Mouse (Mus musculus) C2C12 (cell line): ENCODE measurements around the gene Dner. TPM values are rescaled to one million over a fixed set of nuclear protein-coding genes. Genes with fewer than 3 reads are reported as not detected.

Experiments used
- H3K27me3 ChIP-seq: one replicate; pipeline ENCODE4 v1.6.1; 2011; ENCODE audit not compliant: control insufficient read depth, insufficient read depth, insufficient read length
- H3K36me3 ChIP-seq: one replicate; pipeline ENCODE4 v1.6.1; 2011; ENCODE audit not compliant: control insufficient read depth, insufficient read depth
- H3K4me3 ChIP-seq: one replicate; pipeline ENCODE4 v1.5.1; 2011; ENCODE audit warnings: mild to moderate bottlenecking, control low read depth; ENCODE audit not compliant: poor library complexity, insufficient read depth, severe bottlenecking
- H3K79me2 ChIP-seq: one replicate; pipeline ENCODE4 v1.6.1; 2011; ENCODE audit not compliant: control insufficient read depth, insufficient read depth
- H3K79me3 ChIP-seq: one replicate; pipeline ENCODE4 v1.6.1; 2011; ENCODE audit warnings: low read depth, control low read depth
- H3ac ChIP-seq: one replicate; pipeline ENCODE3; 2011; ENCODE audit warnings: low read depth; ENCODE audit not compliant: control insufficient read depth, insufficient read length
- CEBPB ChIP-seq: IDR thresholded peaks from one replicate; pipeline ENCODE4 v1.6.1; 2011; ENCODE audit warnings: low read depth, mild to moderate bottlenecking, control low read depth, moderate library complexity
- CTCF ChIP-seq: IDR thresholded peaks from one replicate; pipeline ENCODE4 v1.5.1; 2011; ENCODE audit not compliant: control insufficient read depth, insufficient read depth, insufficient read length
- FOSL1 ChIP-seq: IDR thresholded peaks from one replicate; pipeline ENCODE4 v1.8.0; 2011; ENCODE audit warnings: mild to moderate bottlenecking, low read length; ENCODE audit not compliant: poor library complexity, insufficient read depth, severe bottlenecking
- MAX ChIP-seq: IDR thresholded peaks from one replicate; pipeline ENCODE4 v1.6.1; 2011; ENCODE audit warnings: mild to moderate bottlenecking, control low read depth
- MYOD1 ChIP-seq: IDR thresholded peaks from one replicate; pipeline ENCODE4 v1.6.1; 2011; ENCODE audit warnings: low read depth; ENCODE audit not compliant: control insufficient read depth, insufficient read length
- MYOG ChIP-seq: IDR thresholded peaks from one replicate; pipeline ENCODE4 v1.6.1; 2011; ENCODE audit not compliant: control insufficient read depth, insufficient read length; ENCODE audit errors: extremely low read depth
- USF1 ChIP-seq: IDR thresholded peaks from one replicate; pipeline ENCODE4 v1.6.1; 2011; ENCODE audit warnings: low read depth, mild to moderate bottlenecking, control low read depth, moderate library complexity
- polyA plus RNA-seq: library from polyadenylated mRNA; unstranded; fragments of >200 nt; fragmentation: generic; extraction: Trizol; gene quantifications from one replicate; pipeline ENCODE4 v1.2.1, GENCODE M21; 2012; ENCODE audit warnings: missing spikeins

The Dner gene
- polyA plus RNA-seq, 1 experiment, result 0.04 TPM

DNA sequence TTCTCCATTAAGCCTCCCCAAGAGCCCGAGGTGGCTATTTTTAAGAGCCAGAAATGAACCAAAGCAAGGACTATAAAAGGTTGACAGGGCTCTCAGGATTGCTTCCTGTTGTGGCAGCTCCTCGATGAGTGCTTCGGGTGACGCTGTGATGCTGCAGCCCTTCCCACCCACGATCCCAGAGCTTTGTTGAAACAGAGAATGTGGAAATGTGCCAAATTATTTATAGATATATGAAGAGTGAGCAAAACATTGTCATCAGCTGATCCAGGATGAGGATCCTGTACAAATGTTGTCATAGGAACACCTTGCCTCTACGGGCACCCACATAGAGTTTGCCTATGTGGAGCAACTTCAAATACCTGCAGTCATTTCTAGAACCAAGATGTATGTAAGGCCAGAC is 67.8 kb downstream of the Dner start:
- Histone ChIP-seq H3K79me2 (no peaks in the 10 kb centered on the region), H3ac (no peak overlapping the region), H3K4me3 (no peak overlapping the region), H3K36me3 (no peaks in the 10 kb centered on the region), H3K27me3 (no peaks in the 10 kb centered on the region), H3K79me3 (no peaks in the 10 kb centered on the region)
- no peak for TF ChIP-seq FOSL1
- no peak for TF ChIP-seq MYOD1
- no peak for TF ChIP-seq MAX
- no peak for TF ChIP-seq USF1
- no peak for TF ChIP-seq CEBPB
- TF ChIP-seq CTCF, result no peak
- TF ChIP-seq MYOG, result no peak

DNA sequence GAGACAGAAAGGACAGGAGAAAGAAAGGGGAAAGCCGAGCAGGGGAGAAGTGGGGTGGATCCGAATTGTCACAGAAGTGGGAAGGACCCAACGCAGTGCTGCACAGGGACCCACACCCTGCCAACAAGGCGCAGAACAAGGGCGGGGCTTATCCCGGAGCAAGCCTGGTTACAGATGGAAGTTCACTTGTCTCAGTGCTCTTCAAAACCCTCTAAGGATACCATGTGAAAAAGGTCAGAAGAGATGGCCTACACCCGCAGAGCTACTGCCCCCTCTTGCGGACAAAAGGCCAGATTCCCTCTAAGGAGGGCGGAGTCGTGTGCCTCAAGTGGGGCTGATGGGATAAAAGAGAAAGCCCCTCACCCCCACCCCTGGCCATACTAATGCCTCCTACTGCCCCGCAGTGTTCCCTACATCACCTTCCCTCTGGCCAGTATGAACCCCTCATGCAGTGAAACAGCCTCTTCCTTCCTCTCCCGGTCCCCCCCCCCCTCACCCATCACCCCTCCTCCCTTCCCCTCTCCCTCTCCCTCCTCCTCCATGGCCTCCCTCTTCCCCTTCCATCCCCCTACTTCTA is 73.0 kb downstream of the Dner start:
- Histone ChIP-seq H3ac (no peak overlapping the region), H3K27me3 (no peaks in the 10 kb centered on the region), H3K79me3 (no peaks in the 10 kb centered on the region), H3K36me3 (no peaks in the 10 kb centered on the region), H3K79me2 (no peaks in the 10 kb centered on the region), H3K4me3 (no peak overlapping the region)
- TF ChIP-seq MYOG (no peak), FOSL1 (no peak), MYOD1 (no peak), CTCF (no peak), CEBPB (no peak), MAX (no peak), USF1 (no peak)

DNA sequence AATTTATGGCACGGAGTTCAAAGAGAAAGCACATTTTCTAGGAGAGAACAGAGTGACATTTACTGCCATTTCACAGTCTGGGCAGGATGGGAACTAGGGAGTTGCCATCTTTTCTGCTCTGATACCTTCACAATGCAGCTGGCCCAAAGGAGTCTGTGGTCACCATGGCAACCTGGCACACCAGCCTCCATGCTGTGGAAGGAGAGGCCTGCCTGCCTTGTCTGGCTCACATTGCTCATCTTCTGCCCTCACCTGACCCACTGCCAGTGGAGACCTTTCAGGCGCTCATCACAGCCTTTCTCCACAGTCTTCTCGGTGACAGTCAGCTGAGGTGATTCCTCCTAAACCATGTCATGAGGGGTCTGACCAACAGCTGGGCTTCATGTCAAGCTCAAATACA is 74.7 kb downstream of the Dner start:
- TF ChIP-seq MYOD1 (no peak), FOSL1 (no peak), MYOG (no peak), CEBPB (no peak), MAX (no peak), USF1 (no peak), CTCF (no peak)
- Histone ChIP-seq H3K36me3 (no peaks in the 10 kb centered on the region), H3K79me2 (no peaks in the 10 kb centered on the region), H3K27me3 (no peaks in the 10 kb centered on the region), H3K79me3 (no peaks in the 10 kb centered on the region), H3ac (no peak overlapping the region), H3K4me3 (no peak overlapping the region)

DNA sequence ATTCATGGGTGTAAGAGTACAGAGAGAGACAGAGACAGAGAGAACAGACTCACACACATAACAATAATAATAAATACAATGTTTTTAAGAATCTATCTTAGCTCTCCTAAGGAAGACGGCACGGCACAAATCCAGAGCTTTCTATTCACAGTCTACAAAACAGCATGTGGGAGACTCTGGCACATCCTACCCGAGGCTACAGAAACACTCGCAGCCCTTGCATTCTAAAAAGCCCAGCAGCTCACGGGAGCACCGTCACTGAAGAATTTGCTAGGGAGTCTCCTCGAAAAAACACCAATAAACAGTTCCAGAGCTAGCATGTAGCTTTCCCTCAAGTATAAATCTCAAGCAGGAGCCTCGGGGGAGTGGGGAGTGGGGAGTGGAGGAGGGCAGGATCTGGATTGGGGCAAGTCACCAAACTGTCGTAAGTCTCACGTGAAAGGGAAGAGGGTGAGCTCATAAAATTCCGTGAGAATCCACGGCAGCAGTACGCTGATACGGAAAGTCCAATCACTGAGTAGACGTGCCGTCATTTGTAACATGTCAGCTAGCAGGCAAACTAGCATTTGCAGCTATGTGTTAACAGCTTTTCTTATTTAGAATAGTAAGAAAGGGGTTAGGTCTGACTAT is 76.8 kb downstream of the Dner start:
- no peak overlapping the region for H3K4me3 ChIP-seq
- TF ChIP-seq CTCF (no peak), FOSL1 (no peak), MYOD1 (no peak), USF1 (no peak), MAX (no peak), CEBPB (no peak), MYOG (no peak)
- H3K79me3 ChIP-seq, result no peaks in the 10 kb centered on the region
- H3ac ChIP-seq, result no peak overlapping the region
- H3K79me2 ChIP-seq, result no peaks in the 10 kb centered on the region
- no peaks in the 10 kb centered on the region for H3K27me3 ChIP-seq
- H3K36me3 ChIP-seq, result no peaks in the 10 kb centered on the region

DNA sequence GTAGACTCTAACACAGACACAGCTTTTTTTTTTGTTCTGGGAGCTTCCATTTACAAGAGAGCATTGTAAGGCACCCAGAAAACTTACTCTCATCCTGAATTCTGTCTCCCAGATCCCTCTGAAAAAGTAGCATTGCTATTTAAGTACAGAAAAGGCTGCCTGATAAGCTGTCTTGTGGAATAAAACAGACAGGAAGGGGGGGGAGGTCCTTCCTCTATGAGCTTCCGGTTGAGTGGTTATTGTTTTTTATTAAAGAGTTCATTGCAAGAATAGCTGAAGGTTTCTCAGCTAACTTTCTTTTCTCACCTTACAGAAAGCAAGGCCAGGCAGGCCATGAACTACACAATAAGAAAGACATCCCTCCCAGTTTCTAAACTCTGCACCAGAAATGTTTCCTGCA is 77.9 kb downstream of the Dner start:
- Histone ChIP-seq H3K36me3 (no peaks in the 10 kb centered on the region), H3ac (no peak overlapping the region), H3K4me3 (no peak overlapping the region), H3K79me2 (no peaks in the 10 kb centered on the region), H3K79me3 (no peaks in the 10 kb centered on the region), H3K27me3 (no peaks in the 10 kb centered on the region)
- TF ChIP-seq USF1, result no peak
- no peak for TF ChIP-seq CEBPB
- no peak for TF ChIP-seq MYOG
- TF ChIP-seq MYOD1, result no peak
- no peak for TF ChIP-seq CTCF
- no peak for TF ChIP-seq MAX
- no peak for TF ChIP-seq FOSL1
